Comparison of ENCODE assay signal across 8 mouse cellular contexts in genomic region chr11:115535401-115536037, GRCm38 (mm10). TPM values are rescaled to one million over a fixed set of nuclear protein-coding genes. Genes with fewer than 3 reads are reported as not detected.
DNase-seq lines count a peak whose midpoint lies in the region; ATAC-seq and TF ChIP-seq lines count a peak whose summit lies in the region.

No protein-coding gene starts in this region.

- DNase-seq in MN1 (ENCODE audit: low spot score), result peak; percentile 70
- peak; percentile 58 to 77 for DNase-seq in cerebellum, adult 18-20 months
- DNase-seq in forebrain, postnatal 0 days, result peak; percentile 85
- DNase-seq in hindbrain, embryonic 10.5 days (ENCODE audit: low spot score), result peak; percentile 76
- peak; percentile 51 to 71 for DNase-seq in layer of hippocampus, postnatal 14 days (ENCODE audit: low spot score in 2 of 2)
- peak; percentile 41 for DNase-seq in lung, postnatal 25 days (ENCODE audit: low spot score)
- peak; percentile 50 for DNase-seq in retina, adult 2 months (ENCODE audit: low read depth, low spot score)
- DNase-seq in thymus, postnatal 36 days, result peak; percentile 78 to 82

- H3K4me3 ChIP-seq in forebrain, postnatal 0 days (ENCODE audit: low read depth, low read length), result peak overlapping the region; percentile 93
- H3K4me3 ChIP-seq in hindbrain, embryonic 10.5 days, result peak overlapping the region; percentile 98

- WGBS in forebrain, postnatal 0 days, result 0% methylated on average over 58 of the region's 84 CpGs
- under 1% methylated on average over 84 of the region's 84 CpGs for WGBS in hindbrain, embryonic 10.5 days

- ATAC-seq in forebrain, postnatal 0 days, result peak; percentile 85

- H3K4me1 ChIP-seq in forebrain, postnatal 0 days (ENCODE audit: insufficient read depth), result peaks cover 7% of the 10 kb centered on the region
- H3K4me1 ChIP-seq in hindbrain, embryonic 10.5 days (replicated peaks), result peaks cover 22% of the 10 kb centered on the region

- peaks cover 16% of the 10 kb centered on the region; the same call in 1 of the 2 replicates for H3K36me3 ChIP-seq in forebrain, postnatal 0 days (ENCODE audit: insufficient read depth)
- H3K36me3 ChIP-seq in hindbrain, embryonic 10.5 days, result peaks cover 41% of the 10 kb centered on the region

- no peaks in the 10 kb centered on the region for H3K9me3 ChIP-seq in forebrain, postnatal 0 days (ENCODE audit: low read length)
- no peaks in the 10 kb centered on the region for H3K9me3 ChIP-seq in hindbrain, embryonic 10.5 days

- H3K27me3 ChIP-seq in forebrain, postnatal 0 days (ENCODE audit: insufficient read depth, low read length), result no peaks in the 10 kb centered on the region
- H3K27me3 ChIP-seq in hindbrain, embryonic 10.5 days (ENCODE audit: insufficient read depth, poor library complexity, severe bottlenecking), result no peaks in the 10 kb centered on the region

- peak overlapping the region; percentile 68 for H3K4me2 ChIP-seq in forebrain, postnatal 0 days (ENCODE audit: low read depth)

- peak overlapping the region; percentile 96 for H3K9ac ChIP-seq in forebrain, postnatal 0 days

- 0 out of 2 replicates have a peak, but pooled peaks have one; percentile 4 for TF ChIP-seq CTCF in forebrain, postnatal 0 days (IDR thresholded peaks at IDR 0.05; ENCODE audit: low read depth)

- peak overlapping the region; percentile 100 for H3K27ac ChIP-seq in forebrain, postnatal 0 days (ENCODE audit: low read depth, low read length)
- peak overlapping the region; percentile 99 for H3K27ac ChIP-seq in hindbrain, embryonic 10.5 days

RNA-seq across cellular contexts. Expression of gene Sumo2, which starts 0.6 kb away (rescaled TPM):
- 795 and 821 TPM in 2 replicates for total RNA-seq in forebrain, postnatal 0 days (2014; rRNA removed)
- 1,185 and 1,251 TPM in 2 replicates for polyA plus RNA-seq in forebrain, postnatal 0 days (2015; fragmentation: Nextera tagmentation; extraction: Ambion mirVana)
- 1,372 and 1,467 TPM in 2 replicates for polyA plus RNA-seq in hindbrain, embryonic 10.5 days (2016; fragmentation: Nextera tagmentation; extraction: Ambion mirVana)
- 100 to 1,000 TPM; 352 to 361 TPM for total RNA-seq in layer of hippocampus, postnatal 14 days (2021)

RNA-seq across cellular contexts. Expression of gene Jpt1, which starts 21.3 kb away (rescaled TPM):
- 1,009 and 1,140 TPM in 2 replicates for total RNA-seq in forebrain, postnatal 0 days (2014; rRNA removed)
- polyA plus RNA-seq in forebrain, postnatal 0 days (2015; fragmentation: Nextera tagmentation; extraction: Ambion mirVana), result 1,672 and 1,955 TPM in 2 replicates
- polyA plus RNA-seq in hindbrain, embryonic 10.5 days (2016; fragmentation: Nextera tagmentation; extraction: Ambion mirVana), result 778 and 995 TPM in 2 replicates
- 100 to 1,000 TPM; 188 to 227 TPM for total RNA-seq in layer of hippocampus, postnatal 14 days (2021)

RNA-seq across cellular contexts. Expression of gene Nup85, which starts 28.7 kb away (rescaled TPM):
- 62.6 and 90.3 TPM in 2 replicates for total RNA-seq in forebrain, postnatal 0 days (2014; rRNA removed)
- 66.2 and 78.7 TPM in 2 replicates for polyA plus RNA-seq in forebrain, postnatal 0 days (2015; fragmentation: Nextera tagmentation; extraction: Ambion mirVana)
- polyA plus RNA-seq in hindbrain, embryonic 10.5 days (2016; fragmentation: Nextera tagmentation; extraction: Ambion mirVana), result 192 and 243 TPM in 2 replicates
- 10 to 100 TPM; 43.4 to 47.1 TPM for total RNA-seq in layer of hippocampus, postnatal 14 days (2021)

RNA-seq across cellular contexts. Expression of gene Nt5c, which starts 43.9 kb away (rescaled TPM):
- total RNA-seq in forebrain, postnatal 0 days (2014; rRNA removed), result 59.6 and 84.6 TPM in 2 replicates
- 136 and 143 TPM in 2 replicates for polyA plus RNA-seq in forebrain, postnatal 0 days (2015; fragmentation: Nextera tagmentation; extraction: Ambion mirVana)
- 93.3 and 98.0 TPM in 2 replicates for polyA plus RNA-seq in hindbrain, embryonic 10.5 days (2016; fragmentation: Nextera tagmentation; extraction: Ambion mirVana)
- total RNA-seq in layer of hippocampus, postnatal 14 days (2021), result 10 to 100 TPM; 68.8 to 72.5 TPM

Comparison
In these comparisons a context has a peak if more than half of its experiments do, and no peak if none do; other contexts are left out.
1. Peak in every context shown above with its lines: DNase-seq, ATAC-seq, H3K4me3 ChIP-seq and H3K27ac ChIP-seq.